Mouse (Mus musculus): ENCODE measurements around the gene Gm3336. TPM values are rescaled to one million over a fixed set of nuclear protein-coding genes. Genes with fewer than 3 reads are reported as not detected.

The Gm3336 gene
- polyA plus RNA-seq, 1 experiment from 2014 or later, result 0.15 TPM

DNA sequence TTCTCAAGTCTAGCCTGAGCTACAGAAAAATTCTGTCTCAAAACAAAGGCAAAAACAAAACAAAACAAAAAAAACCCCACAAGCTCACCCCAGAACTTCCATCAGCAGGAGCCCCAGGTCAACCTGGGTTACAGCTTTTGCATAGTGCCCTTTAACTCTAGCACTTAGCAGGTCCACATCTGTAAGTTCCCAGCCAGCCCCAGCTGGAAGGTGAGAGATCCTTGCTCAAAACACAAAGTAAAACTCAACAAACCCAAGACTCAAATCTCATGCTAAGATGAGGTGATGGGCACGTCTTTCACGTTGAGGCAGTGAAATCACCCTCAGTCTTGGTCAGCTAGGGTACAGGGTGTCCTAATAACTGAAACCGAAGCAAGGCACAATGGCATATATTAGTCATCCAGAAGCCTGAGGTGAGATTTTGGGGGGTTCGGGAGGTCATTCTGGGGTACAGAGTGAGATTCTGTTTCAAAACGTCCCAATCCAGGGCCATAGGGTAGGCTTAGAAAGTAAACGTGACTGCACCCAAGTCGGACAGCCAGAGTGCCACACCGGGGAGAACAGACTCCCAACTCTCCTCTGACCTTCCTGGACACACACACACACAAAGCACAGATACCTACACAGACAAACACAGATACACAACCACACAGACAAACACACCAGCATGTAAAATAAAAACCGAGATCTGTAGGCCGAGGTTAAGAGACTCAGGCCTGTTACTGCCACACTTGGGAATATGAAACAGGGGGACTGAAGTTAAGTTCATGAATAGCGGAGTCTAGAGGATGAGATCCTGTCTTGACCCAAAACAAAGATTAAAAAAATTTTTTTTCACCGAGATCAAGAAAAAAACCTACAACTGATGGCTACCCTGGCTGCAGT lies 20.7 kb upstream of the Gm3336 start:
- DNase-seq (ENCODE audit: low spot score), result no peak
- Histone ChIP-seq H3K4me2 (peak overlapping the region; percentile 85), H3K36me3 (ENCODE audit: control insufficient read depth, insufficient read depth, low read length) (no peaks in the 10 kb centered on the region), H3K27ac (ENCODE audit: low read depth, low read length) (peak overlapping the region; percentile 90), H3K9me3 (ENCODE audit: control insufficient read depth, low read length) (no peaks in the 10 kb centered on the region), H3K9ac (ENCODE audit: low read depth, low read length) (peak overlapping the region; percentile 71), H3K4me1 (replicated peaks; ENCODE audit: control insufficient read depth, insufficient read depth, low read length) (peaks cover 37% of the 10 kb centered on the region), H3K4me3 (ENCODE audit: low read depth, low read length) (peak overlapping the region; percentile 96), H3K27me3 (replicated peaks; ENCODE audit: control insufficient read depth, insufficient read depth, low read length) (no peaks in the 10 kb centered on the region)
- whole genome bisulfite sequencing, result 65% methylated on average over 12 of the region's 12 CpGs
- no peak for ATAC-seq (replicated peaks; ENCODE audit: low FRiP score)

DNA sequence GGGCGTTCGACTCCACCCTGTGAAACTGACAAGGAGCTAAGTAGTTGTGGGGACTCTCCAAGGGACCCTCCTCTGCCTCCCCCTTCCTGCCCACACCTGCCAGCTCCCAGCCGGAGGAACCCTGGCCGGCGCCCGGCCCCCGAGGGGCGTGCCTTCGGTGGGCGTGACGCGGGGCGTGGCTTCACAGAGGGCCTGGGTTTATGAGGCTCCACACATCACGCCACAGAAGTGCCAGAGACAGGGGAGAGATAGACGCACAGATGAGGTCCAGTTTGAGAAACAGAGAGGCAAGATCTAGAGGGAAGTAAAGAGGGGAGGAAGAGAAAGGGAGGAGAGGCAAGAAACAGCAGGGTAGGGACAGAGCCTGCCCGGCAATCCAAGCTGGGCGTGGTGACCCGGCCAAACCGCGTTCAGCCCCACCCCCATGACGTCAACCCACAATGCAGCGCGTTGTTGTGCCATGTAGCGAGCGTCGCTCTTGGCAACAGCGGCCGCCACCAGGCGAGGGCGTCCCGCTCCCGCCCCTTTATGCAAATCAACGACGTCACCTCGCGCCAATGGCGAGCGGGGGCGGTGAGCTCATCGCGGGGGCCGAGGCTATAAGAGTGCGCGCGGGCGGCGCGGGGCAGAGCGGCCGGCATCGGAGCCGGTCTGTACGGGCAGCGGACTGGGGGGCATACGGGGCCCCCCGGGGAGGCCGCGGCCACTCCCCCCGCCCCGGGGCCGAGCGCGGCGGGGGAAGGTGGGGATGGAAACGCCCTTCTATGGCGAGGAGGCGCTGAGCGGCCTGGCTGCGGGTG lies 19.8 kb upstream of the Gm3336 start, which contains the start of gene Jund:
Gene Jund (plus strand): TSS at position 640 of the 800 bp plus-strand sequence.
- WGBS, result under 1% methylated on average over 69 of the region's 69 CpGs

DNA sequence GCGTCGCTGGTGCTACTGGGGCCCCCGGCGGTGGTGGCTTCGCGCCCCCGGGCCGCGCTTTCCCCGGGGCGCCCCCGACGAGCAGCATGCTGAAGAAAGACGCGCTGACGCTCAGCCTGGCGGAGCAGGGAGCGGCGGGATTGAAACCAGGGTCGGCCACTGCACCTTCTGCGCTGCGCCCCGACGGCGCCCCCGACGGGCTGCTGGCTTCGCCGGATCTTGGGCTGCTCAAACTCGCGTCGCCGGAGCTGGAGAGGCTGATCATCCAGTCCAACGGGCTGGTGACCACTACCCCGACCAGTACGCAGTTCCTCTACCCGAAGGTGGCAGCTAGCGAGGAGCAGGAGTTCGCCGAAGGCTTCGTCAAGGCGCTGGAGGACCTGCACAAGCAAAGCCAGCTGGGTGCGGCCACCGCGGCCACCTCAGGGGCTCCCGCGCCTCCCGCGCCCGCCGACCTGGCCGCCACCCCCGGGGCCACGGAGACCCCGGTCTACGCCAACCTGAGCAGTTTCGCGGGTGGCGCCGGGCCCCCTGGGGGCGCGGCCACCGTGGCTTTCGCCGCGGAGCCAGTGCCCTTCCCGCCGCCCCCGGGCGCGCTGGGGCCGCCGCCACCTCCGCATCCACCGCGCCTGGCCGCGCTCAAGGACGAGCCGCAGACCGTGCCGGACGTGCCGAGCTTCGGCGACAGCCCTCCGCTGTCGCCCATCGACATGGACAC lies 19.1 kb upstream of the Gm3336 start:
- no peak; the same call in 1 of the 2 replicates for ATAC-seq (replicated peaks; ENCODE audit: low FRiP score)
- no peak for DNase-seq (ENCODE audit: low spot score)

More for the DNA sequence above, 19.8 kb upstream of the Gm3336 start, which contains the start of gene Jund:
- Histone ChIP-seq H3K9me3 (ENCODE audit: control insufficient read depth, low read length) (no peaks in the 10 kb centered on the region), H3K36me3 (ENCODE audit: control insufficient read depth, insufficient read depth, low read length) (no peaks in the 10 kb centered on the region; the same call in 1 of the 2 replicates), H3K4me1 (replicated peaks; ENCODE audit: control insufficient read depth, insufficient read depth, low read length) (peaks cover 37% of the 10 kb centered on the region), H3K27ac (ENCODE audit: low read depth, low read length) (peak within 1 kb of the TSS; percentile 99), H3K4me2 (peak within 1 kb of the TSS; percentile 85), H3K9ac (ENCODE audit: low read depth, low read length) (peak within 1 kb of the TSS; percentile 96), H3K4me3 (ENCODE audit: low read depth, low read length) (peak within 1 kb of the TSS; percentile 96), H3K27me3 (replicated peaks; ENCODE audit: control insufficient read depth, insufficient read depth, low read length) (no peaks in the 10 kb centered on the region)
- ATAC-seq (replicated peaks; ENCODE audit: low FRiP score) (peak; percentile 86), DNase-seq (ENCODE audit: low spot score) (peak; percentile 99)

DNA sequence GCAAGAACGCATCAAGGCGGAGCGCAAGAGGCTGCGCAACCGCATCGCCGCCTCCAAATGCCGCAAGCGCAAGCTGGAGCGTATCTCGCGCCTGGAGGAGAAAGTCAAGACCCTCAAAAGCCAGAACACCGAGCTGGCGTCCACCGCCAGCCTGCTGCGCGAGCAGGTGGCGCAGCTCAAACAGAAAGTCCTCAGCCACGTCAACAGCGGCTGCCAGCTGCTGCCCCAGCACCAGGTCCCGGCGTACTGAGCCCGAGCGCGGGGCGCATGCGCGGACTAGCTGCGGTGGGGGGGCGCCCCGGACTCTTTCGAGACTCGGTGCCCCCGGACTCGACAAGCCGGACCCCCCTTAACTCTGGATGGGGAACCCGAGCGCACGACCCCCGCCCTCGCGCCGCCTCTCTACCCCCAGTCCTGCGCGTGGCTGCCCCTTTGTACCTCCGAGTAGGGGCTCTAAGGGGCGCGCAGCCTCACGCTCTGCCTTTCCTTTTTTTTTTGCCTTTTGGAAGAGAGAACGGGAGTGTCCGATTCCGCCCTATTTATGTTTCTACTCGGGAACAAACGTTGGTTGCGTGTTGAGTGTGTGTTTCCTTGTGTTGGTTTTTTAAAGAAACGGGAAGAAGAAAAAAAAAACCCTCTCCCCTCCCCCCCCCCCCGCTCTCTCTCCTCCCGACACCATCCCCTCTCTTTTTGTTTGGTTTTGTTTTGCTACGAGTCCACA lies 18.3 kb upstream of the Gm3336 start:
- ATAC-seq (replicated peaks; ENCODE audit: low FRiP score), result no peak
- peak overlapping the region; percentile 99 for H3K27ac ChIP-seq (ENCODE audit: low read depth, low read length)
- peak; percentile 83 for DNase-seq (ENCODE audit: low spot score)
- peak overlapping the region; percentile 96 for H3K4me3 ChIP-seq (ENCODE audit: low read depth, low read length)
- peak overlapping the region; percentile 96 for H3K9ac ChIP-seq (ENCODE audit: low read depth, low read length)
- 1% methylated on average over 57 of the region's 59 CpGs for WGBS
- H3K4me2 ChIP-seq, result peak overlapping the region; percentile 85
- H3K9me3 ChIP-seq (ENCODE audit: control insufficient read depth, low read length), result no peaks in the 10 kb centered on the region
- H3K4me1 ChIP-seq (replicated peaks; ENCODE audit: control insufficient read depth, insufficient read depth, low read length), result peaks cover 34% of the 10 kb centered on the region
- H3K27me3 ChIP-seq (replicated peaks; ENCODE audit: control insufficient read depth, insufficient read depth, low read length), result no peaks in the 10 kb centered on the region
- H3K36me3 ChIP-seq (ENCODE audit: control insufficient read depth, insufficient read depth, low read length), result no peaks in the 10 kb centered on the region; the same call in 1 of the 2 replicates

More for the DNA sequence above, 19.1 kb upstream of the Gm3336 start:
- WGBS, result under 1% methylated on average over 87 of the region's 89 CpGs
- Histone ChIP-seq H3K4me2 (peak overlapping the region; percentile 85), H3K9me3 (ENCODE audit: control insufficient read depth, low read length) (no peaks in the 10 kb centered on the region), H3K9ac (ENCODE audit: low read depth, low read length) (peak overlapping the region; percentile 96), H3K36me3 (ENCODE audit: control insufficient read depth, insufficient read depth, low read length) (no peaks in the 10 kb centered on the region; the same call in 1 of the 2 replicates), H3K27ac (ENCODE audit: low read depth, low read length) (peak overlapping the region; percentile 99), H3K4me3 (ENCODE audit: low read depth, low read length) (peak overlapping the region; percentile 96), H3K4me1 (replicated peaks; ENCODE audit: control insufficient read depth, insufficient read depth, low read length) (peaks cover 37% of the 10 kb centered on the region), H3K27me3 (replicated peaks; ENCODE audit: control insufficient read depth, insufficient read depth, low read length) (no peaks in the 10 kb centered on the region)

DNA sequence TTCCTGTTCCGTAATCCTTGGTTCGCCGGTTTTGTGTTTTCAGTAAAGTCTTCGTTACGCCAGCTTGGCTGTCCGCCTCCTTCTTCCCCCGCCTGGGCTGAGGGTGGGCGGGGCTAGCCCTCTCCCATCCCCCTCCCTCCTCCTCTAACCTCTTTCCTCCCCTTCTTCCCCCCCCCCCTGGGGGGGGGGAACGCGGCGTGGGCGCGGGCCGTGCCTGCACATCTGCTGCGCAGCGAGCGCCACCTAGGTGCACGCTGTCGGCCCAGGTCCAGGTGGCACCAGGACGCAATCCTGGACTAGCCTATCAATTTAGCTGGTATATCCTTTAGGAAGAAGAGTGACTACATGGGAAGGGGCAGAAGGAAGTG lies 17.8 kb upstream of the Gm3336 start:
- Histone ChIP-seq H3K27ac (ENCODE audit: low read depth, low read length) (peak overlapping the region; percentile 99; the same call in 1 of the 2 replicates), H3K9me3 (ENCODE audit: control insufficient read depth, low read length) (no peaks in the 10 kb centered on the region), H3K36me3 (ENCODE audit: control insufficient read depth, insufficient read depth, low read length) (no peaks in the 10 kb centered on the region; the same call in 1 of the 2 replicates), H3K4me3 (ENCODE audit: low read depth, low read length) (peak overlapping the region; percentile 96), H3K9ac (ENCODE audit: low read depth, low read length) (peak overlapping the region; percentile 96), H3K27me3 (replicated peaks; ENCODE audit: control insufficient read depth, insufficient read depth, low read length) (no peaks in the 10 kb centered on the region), H3K4me1 (replicated peaks; ENCODE audit: control insufficient read depth, insufficient read depth, low read length) (peaks cover 29% of the 10 kb centered on the region), H3K4me2 (peak overlapping the region; percentile 85)
- WGBS, result under 1% methylated on average over 20 of the region's 20 CpGs
- peak; percentile 92 for DNase-seq (ENCODE audit: low spot score)
- ATAC-seq (replicated peaks; ENCODE audit: low FRiP score), result peak; percentile 10

DNA sequence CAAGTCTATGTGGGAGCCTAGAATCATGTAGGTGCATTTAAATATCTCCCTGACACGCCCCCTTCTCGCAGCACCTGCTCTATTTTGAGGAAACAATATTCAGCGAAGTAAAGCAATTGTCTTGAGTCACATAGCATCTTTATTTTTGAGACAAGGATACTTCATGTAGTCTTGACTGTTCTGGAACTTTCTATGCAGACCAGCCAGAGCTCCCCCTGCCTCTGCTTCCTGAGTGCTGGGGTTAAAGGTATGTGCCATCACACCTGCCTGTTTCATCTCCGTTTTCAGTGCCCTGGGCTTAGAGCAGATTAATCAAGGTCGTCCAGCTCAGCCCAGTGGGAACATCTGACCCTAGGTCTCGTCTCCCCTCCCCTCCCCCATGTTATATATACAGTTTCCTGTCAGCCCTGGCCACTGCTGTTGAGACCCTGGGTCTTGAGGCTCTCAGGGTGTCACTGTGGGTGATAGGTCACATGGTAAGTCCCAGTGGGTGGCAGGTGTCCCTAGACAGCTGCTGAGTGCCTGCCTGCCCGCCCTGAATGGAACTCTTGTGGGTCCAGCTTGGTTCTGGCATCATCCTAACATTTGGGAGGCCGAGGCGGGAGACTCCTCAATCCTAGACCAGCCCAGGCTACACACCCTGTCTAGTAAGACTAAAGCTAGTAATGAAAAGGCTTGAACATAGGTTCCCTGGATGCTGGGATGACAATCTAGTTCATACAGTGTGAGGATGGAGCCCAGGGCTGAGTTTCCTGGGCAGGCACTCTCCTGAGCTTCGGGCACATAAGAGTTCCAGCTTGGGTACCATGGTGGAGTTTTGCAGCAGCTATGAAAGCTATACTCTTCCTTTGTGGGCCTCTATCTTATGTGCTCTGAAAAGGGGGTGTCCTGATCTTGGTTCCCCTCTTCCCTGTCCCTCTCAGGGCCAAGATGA lies 17.0 kb upstream of the Gm3336 start:
- no peak for DNase-seq (ENCODE audit: low spot score)
- WGBS, result 56% methylated on average over 10 of the region's 10 CpGs
- H3K9ac ChIP-seq (ENCODE audit: low read depth, low read length), result peak overlapping the region; percentile 96

More for the DNA sequence above, 17.0 kb upstream of the Gm3336 start:
- Histone ChIP-seq H3K4me2 (peak overlapping the region; percentile 85), H3K27ac (ENCODE audit: low read depth, low read length) (peak overlapping the region; percentile 99; the same call in 1 of the 2 replicates), H3K27me3 (replicated peaks; ENCODE audit: control insufficient read depth, insufficient read depth, low read length) (no peaks in the 10 kb centered on the region), H3K4me3 (ENCODE audit: low read depth, low read length) (peak overlapping the region; percentile 96), H3K9me3 (ENCODE audit: control insufficient read depth, low read length) (no peaks in the 10 kb centered on the region), H3K36me3 (ENCODE audit: control insufficient read depth, insufficient read depth, low read length) (no peaks in the 10 kb centered on the region; the same call in 1 of the 2 replicates), H3K4me1 (replicated peaks; ENCODE audit: control insufficient read depth, insufficient read depth, low read length) (peaks cover 21% of the 10 kb centered on the region)
- ATAC-seq (replicated peaks; ENCODE audit: low FRiP score), result no peak

All from liver, embryonic 11.5 days (tissue).